ENCODE assay signal across 8 mouse cellular contexts in genomic region chr8:4258678-4259077, GRCm38 (mm10). TPM values are rescaled to one million over a fixed set of nuclear protein-coding genes. Genes with fewer than 3 reads are reported as not detected.
DNase-seq lines count a peak whose midpoint lies in the region; ATAC-seq and TF ChIP-seq lines count a peak whose summit lies in the region.

No protein-coding gene starts in this region.

- TF ChIP-seq POLR2A in cerebellum, adult 2 months (IDR thresholded peaks at IDR 0.05; ENCODE audit: borderline replicate concordance, insufficient read depth, low read length), result no peak

- ATAC-seq in forebrain, postnatal 0 days, result peak; percentile 66
- ATAC-seq in limb, embryonic 12.5 days (ENCODE audit: insufficient number of reproducible peaks, insufficient read depth, low FRiP score, low TSS enrichment, low read depth), result peak; percentile 76
- peak; percentile 76 for ATAC-seq in neural tube, embryonic 12.5 days (ENCODE audit: low FRiP score, low read depth)

- peak overlapping the region; percentile 80 for H3K4me2 ChIP-seq in forebrain, postnatal 0 days (ENCODE audit: low read depth)
- peak overlapping the region; percentile 71 for H3K4me2 ChIP-seq in limb, embryonic 12.5 days
- H3K4me2 ChIP-seq in neural tube, embryonic 12.5 days (replicated peaks), result peak overlapping the region; percentile 78

- TF ChIP-seq CTCF in cerebellum, adult 2 months (IDR thresholded peaks at IDR 0.05; ENCODE audit: borderline replicate concordance, insufficient read depth, low read depth, low read length), result no peak
- TF ChIP-seq CTCF in forebrain, postnatal 0 days (IDR thresholded peaks at IDR 0.05; ENCODE audit: low read depth), result no peak

- no peaks in the 10 kb centered on the region for H3K9me3 ChIP-seq in forebrain, postnatal 0 days (ENCODE audit: low read length)
- H3K9me3 ChIP-seq in limb, embryonic 12.5 days, result no peaks in the 10 kb centered on the region
- H3K9me3 ChIP-seq in neural tube, embryonic 12.5 days, result no peaks in the 10 kb centered on the region

- peaks cover 53% of the 10 kb centered on the region for H3K36me3 ChIP-seq in forebrain, postnatal 0 days (ENCODE audit: insufficient read depth)
- peaks cover 77% of the 10 kb centered on the region for H3K36me3 ChIP-seq in limb, embryonic 12.5 days
- H3K36me3 ChIP-seq in neural tube, embryonic 12.5 days, result peaks cover 63% of the 10 kb centered on the region

- H3K27me3 ChIP-seq in cerebellum, adult 2 months (ENCODE audit: control insufficient read depth, insufficient read depth, low read length), result no peaks in the 10 kb centered on the region
- H3K27me3 ChIP-seq in forebrain, postnatal 0 days (ENCODE audit: insufficient read depth, low read length), result no peaks in the 10 kb centered on the region
- no peaks in the 10 kb centered on the region for H3K27me3 ChIP-seq in limb, embryonic 12.5 days
- no peaks in the 10 kb centered on the region for H3K27me3 ChIP-seq in neural tube, embryonic 12.5 days (replicated peaks)

- H3K27ac ChIP-seq in cerebellum, adult 2 months (ENCODE audit: insufficient read depth, low read length), result no peak overlapping the region
- peak overlapping the region; percentile 95 for H3K27ac ChIP-seq in forebrain, postnatal 0 days (ENCODE audit: low read depth, low read length)
- H3K27ac ChIP-seq in limb, embryonic 12.5 days, result peak overlapping the region; percentile 89
- H3K27ac ChIP-seq in neural tube, embryonic 12.5 days, result peak overlapping the region; percentile 89

- DNase-seq in cerebellum, adult 2 months, result peak in 1 of 2 experiments; percentile 37
- no peak for DNase-seq in cerebellum, postnatal 36 days
- DNase-seq in ovary, postnatal 10 days (ENCODE audit: low spot score), result peak; percentile 45
- no peak for DNase-seq in ovary, postnatal 14 days (ENCODE audit: low spot score)
- DNase-seq in forebrain, postnatal 0 days, result no peak
- DNase-seq in retina, embryonic 14.5 days (ENCODE audit: low spot score), result no peak

- H3K9ac ChIP-seq in forebrain, postnatal 0 days, result peak overlapping the region; percentile 98
- peak overlapping the region; percentile 83 for H3K9ac ChIP-seq in limb, embryonic 12.5 days (replicated peaks)
- H3K9ac ChIP-seq in neural tube, embryonic 12.5 days, result peak overlapping the region; percentile 92

- under 1% methylated on average over 32 of the region's 32 CpGs for WGBS in cerebellum, adult 2 months
- 3% methylated on average over 30 of the region's 32 CpGs for WGBS in forebrain, postnatal 0 days
- under 1% methylated on average over 31 of the region's 32 CpGs for WGBS in limb, embryonic 12.5 days
- WGBS in neural tube, embryonic 12.5 days, result under 1% methylated on average over 32 of the region's 32 CpGs

- peaks cover 8% of the 10 kb centered on the region for H3K4me1 ChIP-seq in cerebellum, adult 2 months (ENCODE audit: control insufficient read depth, insufficient read depth, low read length)
- H3K4me1 ChIP-seq in forebrain, postnatal 0 days (ENCODE audit: insufficient read depth), result peaks cover 17% of the 10 kb centered on the region
- peaks cover 35% of the 10 kb centered on the region for H3K4me1 ChIP-seq in limb, embryonic 12.5 days (replicated peaks)
- H3K4me1 ChIP-seq in neural tube, embryonic 12.5 days, result peaks cover 38% of the 10 kb centered on the region

- peak overlapping the region; percentile 18 for H3K4me3 ChIP-seq in cerebellum, adult 2 months (replicated peaks; ENCODE audit: insufficient read depth, low read depth, low read length)
- peak overlapping the region; percentile 82 for H3K4me3 ChIP-seq in forebrain, postnatal 0 days (ENCODE audit: low read depth, low read length)
- peak overlapping the region; percentile 82 for H3K4me3 ChIP-seq in limb, embryonic 12.5 days (replicated peaks)
- peak overlapping the region; percentile 86 for H3K4me3 ChIP-seq in neural tube, embryonic 12.5 days

RNA-seq across cellular contexts. Expression of gene Ctxn1, which starts 0.4 kb away (rescaled TPM):
- 21.8 and 24.1 TPM in 2 replicates for polyA plus RNA-seq in cerebellum, adult 2 months (2012; rRNA removed)
- 111 and 113 TPM in 2 replicates for total RNA-seq in forebrain, postnatal 0 days (2014; rRNA removed)
- polyA plus RNA-seq in forebrain, postnatal 0 days (2015; fragmentation: Nextera tagmentation; extraction: Ambion mirVana), result 452 and 513 TPM in 2 replicates
- 111 TPM in 2 replicates for polyA plus RNA-seq in limb, embryonic 12.5 days (2016; fragmentation: Nextera tagmentation; extraction: Ambion mirVana)
- 209 and 218 TPM in 2 replicates for polyA plus RNA-seq in neural tube, embryonic 12.5 days (2016; fragmentation: Nextera tagmentation; extraction: Ambion mirVana)

RNA-seq across cellular contexts. Expression of gene Snapc2, which starts 5.8 kb away (rescaled TPM):
- polyA plus RNA-seq in cerebellum, adult 2 months (2012; rRNA removed), result 43.8 and 47.0 TPM in 2 replicates
- total RNA-seq in forebrain, postnatal 0 days (2014; rRNA removed), result 56.8 and 58.2 TPM in 2 replicates
- 56.0 and 65.5 TPM in 2 replicates for polyA plus RNA-seq in forebrain, postnatal 0 days (2015; fragmentation: Nextera tagmentation; extraction: Ambion mirVana)
- 61.6 and 70.8 TPM in 2 replicates for polyA plus RNA-seq in limb, embryonic 12.5 days (2016; fragmentation: Nextera tagmentation; extraction: Ambion mirVana)
- polyA plus RNA-seq in neural tube, embryonic 12.5 days (2016; fragmentation: Nextera tagmentation; extraction: Ambion mirVana), result 60.6 and 63.2 TPM in 2 replicates

RNA-seq across cellular contexts. Expression of gene Tgfbr3l, which starts 10.7 kb away (rescaled TPM):
- 32.6 and 39.8 TPM in 2 replicates for polyA plus RNA-seq in cerebellum, adult 2 months (2012; rRNA removed)
- total RNA-seq in forebrain, postnatal 0 days (2014; rRNA removed), result 8.4 and 18.6 TPM in 2 replicates
- 1.1 and 1.3 TPM in 2 replicates for polyA plus RNA-seq in forebrain, postnatal 0 days (2015; fragmentation: Nextera tagmentation; extraction: Ambion mirVana)
- 5.5 and 6.5 TPM in 2 replicates for polyA plus RNA-seq in limb, embryonic 12.5 days (2016; fragmentation: Nextera tagmentation; extraction: Ambion mirVana)
- 5.4 and 8.1 TPM in 2 replicates for polyA plus RNA-seq in neural tube, embryonic 12.5 days (2016; fragmentation: Nextera tagmentation; extraction: Ambion mirVana)

RNA-seq across cellular contexts. Expression of gene Timm44, which starts 17.0 kb away (rescaled TPM):
- 91.5 and 98.4 TPM in 2 replicates for polyA plus RNA-seq in cerebellum, adult 2 months (2012; rRNA removed)
- 65.7 and 67.9 TPM in 2 replicates for total RNA-seq in forebrain, postnatal 0 days (2014; rRNA removed)
- polyA plus RNA-seq in forebrain, postnatal 0 days (2015; fragmentation: Nextera tagmentation; extraction: Ambion mirVana), result 33.7 and 35.1 TPM in 2 replicates
- 66.7 and 72.8 TPM in 2 replicates for polyA plus RNA-seq in limb, embryonic 12.5 days (2016; fragmentation: Nextera tagmentation; extraction: Ambion mirVana)
- 44.9 and 53.2 TPM in 2 replicates for polyA plus RNA-seq in neural tube, embryonic 12.5 days (2016; fragmentation: Nextera tagmentation; extraction: Ambion mirVana)

RNA-seq across cellular contexts. Expression of gene Gm49320, which starts 20.0 kb away (rescaled TPM):
- 8.6 and 9.4 TPM in 2 replicates for polyA plus RNA-seq in cerebellum, adult 2 months (2012; rRNA removed)
- 1.3 TPM in 1 of 2 replicates, not detected in the other for total RNA-seq in forebrain, postnatal 0 days (2014; rRNA removed)
- 0.10 and 0.67 TPM in 2 replicates for polyA plus RNA-seq in forebrain, postnatal 0 days (2015; fragmentation: Nextera tagmentation; extraction: Ambion mirVana)
- 1.0 and 1.1 TPM in 2 replicates for polyA plus RNA-seq in limb, embryonic 12.5 days (2016; fragmentation: Nextera tagmentation; extraction: Ambion mirVana)
- polyA plus RNA-seq in neural tube, embryonic 12.5 days (2016; fragmentation: Nextera tagmentation; extraction: Ambion mirVana), result 1.2 and 1.5 TPM in 2 replicates

Comparison
In these comparisons a context has a peak if more than half of its experiments do, and no peak if none do; other contexts are left out.
1. H3K4me3 ChIP-seq: peak in every context shown above with its lines; median percentile 86 in neural tube, embryonic 12.5 days; 82 in forebrain, postnatal 0 days; 82 in limb, embryonic 12.5 days; 18 in cerebellum, adult 2 months.